Mouse (Mus musculus): ENCODE measurements around the gene Pde3a.

Gene Pde3a

GRCm38 (mm10) chr6:141328071-141328470 is 79.0 kb downstream of the Pde3a start:
- DNase-seq (ENCODE audit: low read depth): no peak

GRCm38 (mm10) chr6:141331464-141331863 is 82.4 kb downstream of the Pde3a start:
- DNase-seq (ENCODE audit: low read depth): no peak

- no peak for DNase-seq (ENCODE audit: low read depth)
These were observed 83.6 kb downstream of the Pde3a start for GRCm38 (mm10) chr6:141332613-141333165.

- DNase-seq (ENCODE audit: low read depth): no peak
These were observed 84.2 kb downstream of the Pde3a start for GRCm38 (mm10) chr6:141333245-141333644.

- no peak for DNase-seq (ENCODE audit: low read depth)
These were observed 86.8 kb downstream of the Pde3a start for GRCm38 (mm10) chr6:141335878-141336277.

GRCm38 (mm10) chr6:141336438-141336837 is 87.4 kb downstream of the Pde3a start:
- DNase-seq (ENCODE audit: low read depth): no peak

GRCm38 (mm10) chr6:141337673-141338072 is 88.6 kb downstream of the Pde3a start:
- peak; percentile 9 for DNase-seq (ENCODE audit: low read depth)

GRCm38 (mm10) chr6:141341385-141341784 is 92.3 kb downstream of the Pde3a start:
- no peak for DNase-seq (ENCODE audit: low read depth)

GRCm38 (mm10) chr6:141347870-141348269 is 98.8 kb downstream of the Pde3a start:
- DNase-seq (ENCODE audit: low read depth): no peak

GRCm38 (mm10) chr6:141348542-141348941 is 99.5 kb downstream of the Pde3a start:
- no peak for DNase-seq (ENCODE audit: low read depth)

GRCm38 (mm10) chr6:141350261-141350660 is 101.2 kb downstream of the Pde3a start:
- DNase-seq (ENCODE audit: low read depth): no peak

- DNase-seq (ENCODE audit: low read depth): no peak
These were observed 103.2 kb downstream of the Pde3a start for GRCm38 (mm10) chr6:141352277-141352676.

- no peak for DNase-seq (ENCODE audit: low read depth)
These were observed 114.6 kb downstream of the Pde3a start for GRCm38 (mm10) chr6:141363664-141364063.

- DNase-seq (ENCODE audit: low read depth): no peak
These were observed 118.0 kb downstream of the Pde3a start for GRCm38 (mm10) chr6:141367037-141367436.

- DNase-seq (ENCODE audit: low read depth): peak; percentile 3
These were observed 123.6 kb downstream of the Pde3a start for GRCm38 (mm10) chr6:141372697-141373096.

GRCm38 (mm10) chr6:141374469-141375057 is 125.5 kb downstream of the Pde3a start:
- DNase-seq (ENCODE audit: low read depth): no peak

GRCm38 (mm10) chr6:141375155-141375554 is 126.1 kb downstream of the Pde3a start:
- no peak for DNase-seq (ENCODE audit: low read depth)

GRCm38 (mm10) chr6:141380927-141381326 is 131.9 kb downstream of the Pde3a start:
- DNase-seq (ENCODE audit: low read depth): no peak

GRCm38 (mm10) chr6:141381473-141381872 is 132.4 kb downstream of the Pde3a start:
- no peak for DNase-seq (ENCODE audit: low read depth)

- DNase-seq (ENCODE audit: low read depth): no peak
These were observed 132.9 kb downstream of the Pde3a start for GRCm38 (mm10) chr6:141381881-141382370.

GRCm38 (mm10) chr6:141388104-141388503 is 139.0 kb downstream of the Pde3a start:
- DNase-seq (ENCODE audit: low read depth): no peak

GRCm38 (mm10) chr6:141395926-141396325 is 146.9 kb downstream of the Pde3a start:
- DNase-seq (ENCODE audit: low read depth): no peak

GRCm38 (mm10) chr6:141399411-141399810 is 150.3 kb downstream of the Pde3a start:
- DNase-seq (ENCODE audit: low read depth): no peak

- DNase-seq (ENCODE audit: low read depth): no peak
These were observed 154.9 kb downstream of the Pde3a start for GRCm38 (mm10) chr6:141403943-141404342.

Measured in induced T-regulatory cell, adult 2 months (primary cell).